Mouse (Mus musculus) midbrain, embryonic 16.5 days (tissue): ENCODE measurements at regions not wholly inside any gene's neighbourhood (a gene's known extent, or its start where the extent isn't known, plus 50 kb on each side); places are given as distances from the start of the nearest gene placed in this dataset.
"Not testable (repeated sequence)": the region's sequence is repeated elsewhere in the genome, so short reads cannot be mapped to it uniquely, and the experiment has no call there.

Source experiments
- ATAC-seq: fragments of 200-750 bp; cut with Nextera tagmentation; 2 replicates; pipeline ENCODE4 v1.8.0; 2017; ENCODE audit warnings: moderate TSS enrichment
- H3K27ac ChIP-seq: fragments of 300-500 bp; sonication (generic); 2 replicates; pipeline ENCODE4 v1.5.1; 2014; ENCODE audit warnings: mild to moderate bottlenecking, low read length, mixed read lengths
- H3K27me3 ChIP-seq: fragments of 300-500 bp; sonication (generic); 2 replicates; pipeline ENCODE4 v1.6.1; 2014; ENCODE audit warnings: low read depth, low read length, mixed read lengths; ENCODE audit not compliant: control insufficient read depth, insufficient read depth
- H3K36me3 ChIP-seq: fragments of 300-500 bp; sonication (generic); 2 replicates; pipeline ENCODE4 v1.6.1; 2014; ENCODE audit warnings: mild to moderate bottlenecking, low read length, moderate library complexity, mixed read lengths; ENCODE audit not compliant: control insufficient read depth, insufficient read depth
- H3K4me1 ChIP-seq: fragments of 300-500 bp; sonication (generic); 2 replicates; pipeline ENCODE4 v1.6.1; 2014; ENCODE audit warnings: mild to moderate bottlenecking, low read length, mixed read lengths; ENCODE audit not compliant: control insufficient read depth, insufficient read depth
- H3K4me2 ChIP-seq: fragments of 300-500 bp; sonication (generic); 2 replicates; pipeline ENCODE4 v1.6.1; 2014; ENCODE audit warnings: mild to moderate bottlenecking, low read length, mixed read lengths
- H3K4me3 ChIP-seq: fragments of 300-500 bp; sonication (generic); 2 replicates; pipeline ENCODE4 v1.5.1; 2014; ENCODE audit warnings: low read depth, mild to moderate bottlenecking, low read length, moderate library complexity, mixed read lengths
- H3K9ac ChIP-seq: fragments of 300-500 bp; sonication (generic); 2 replicates; pipeline ENCODE4 v1.6.1; 2014; ENCODE audit warnings: low read depth, low read length, mixed read lengths
- H3K9me3 ChIP-seq: fragments of 300-500 bp; sonication (generic); replicated peaks from 2 replicates; pipeline ENCODE4 v1.6.1; 2014; ENCODE audit warnings: mild to moderate bottlenecking, low read length, mixed read lengths; ENCODE audit not compliant: control insufficient read depth, poor library complexity, severe bottlenecking
- WGBS: fragments of 180-500 bp; shearing (Covaris S2); extraction: QIAGEN DNeasy Blood & Tissue Kit; methylation state at CpG from one replicate; pipeline ENCODE4 v1.1.7; 2014; 5-methylcytosine and 5-hydroxymethylcytosine counted together

GRCm38 (mm10) chr12:82080196-82080880 is 88.8 kb upstream of the Sipa1l1 start:
- no peak for ATAC-seq
- H3K4me3 ChIP-seq: no peak overlapping the region
- H3K27ac ChIP-seq: no peak overlapping the region
- H3K9me3 ChIP-seq: no peaks in the 10 kb centered on the region; the same call in 1 of the 2 replicates
- H3K4me2 ChIP-seq: no peak overlapping the region
- WGBS: 76% methylated on average over 6 of the region's 6 CpGs
- H3K4me1 ChIP-seq: no peaks in the 10 kb centered on the region
- H3K27me3 ChIP-seq: no peaks in the 10 kb centered on the region
- no peak overlapping the region for H3K9ac ChIP-seq
- H3K36me3 ChIP-seq: no peaks in the 10 kb centered on the region

DNA sequence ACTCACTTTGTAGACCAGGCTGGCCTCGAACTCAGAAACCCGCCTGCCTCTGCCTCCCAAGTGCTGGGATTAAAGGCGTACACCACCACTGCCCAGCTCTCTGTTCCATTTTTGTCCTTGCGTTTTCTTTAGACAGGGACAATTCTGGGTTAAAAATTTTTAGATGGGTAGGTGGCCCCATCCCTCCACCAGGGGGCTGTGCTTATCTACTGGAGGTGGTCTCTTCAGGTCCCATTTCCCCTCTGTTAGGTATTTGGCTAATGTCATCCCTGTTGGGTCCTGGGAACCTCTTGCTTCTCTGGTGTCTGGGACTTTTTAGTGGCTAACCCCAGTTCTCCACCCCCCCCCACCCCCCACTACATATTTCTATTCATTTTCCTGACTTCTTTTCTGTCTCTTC is 86.5 kb upstream of the Sipa1l1 start:
- H3K4me3 ChIP-seq, H3K4me1 ChIP-seq, H3K9me3 ChIP-seq, H3K27ac ChIP-seq, H3K4me2 ChIP-seq, ATAC-seq, H3K27me3 ChIP-seq, H3K36me3 ChIP-seq, H3K9ac ChIP-seq: not testable (repeated sequence)
- WGBS: 97% methylated on average over 3 of the region's 4 CpGs

DNA sequence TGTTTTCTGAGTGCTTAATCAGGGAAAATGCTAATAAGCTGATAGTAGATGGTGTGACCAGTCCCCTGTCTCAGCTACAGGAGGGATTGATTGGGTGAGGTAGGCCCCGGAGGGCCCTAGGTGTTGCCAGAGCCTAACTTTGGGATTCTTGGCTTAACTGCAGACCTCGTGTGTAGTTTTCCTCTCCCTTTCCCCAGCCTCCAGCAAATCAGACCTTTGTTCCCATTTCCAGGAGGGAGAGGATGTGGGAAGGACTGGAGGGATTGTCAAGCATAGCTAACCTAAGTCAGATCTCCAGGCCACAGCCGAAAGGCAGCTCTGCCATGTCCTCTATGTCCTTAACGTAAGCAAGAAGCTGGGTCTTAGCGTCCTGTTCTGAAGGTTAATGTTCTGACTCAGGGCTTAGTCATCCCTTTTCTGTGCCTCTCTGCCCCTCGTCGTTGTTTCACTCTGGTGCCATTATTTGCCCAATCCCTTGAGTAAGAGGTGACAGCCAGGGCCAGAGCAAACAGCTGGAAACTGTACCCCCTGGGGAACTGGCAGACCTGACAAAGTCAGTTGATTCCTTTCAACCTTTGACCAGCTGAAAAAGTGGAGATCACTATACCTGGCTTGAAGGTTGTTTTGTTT is 83.2 kb upstream of the Sipa1l1 start:
- H3K4me2 ChIP-seq: no peak overlapping the region
- H3K27me3 ChIP-seq: no peaks in the 10 kb centered on the region
- no peak overlapping the region for H3K4me3 ChIP-seq
- no peaks in the 10 kb centered on the region; the same call in 1 of the 2 replicates for H3K9me3 ChIP-seq
- H3K36me3 ChIP-seq: no peaks in the 10 kb centered on the region
- H3K9ac ChIP-seq: no peak overlapping the region
- H3K27ac ChIP-seq: no peak overlapping the region
- ATAC-seq: no peak
- WGBS: 53% methylated on average over 7 of the region's 7 CpGs
- H3K4me1 ChIP-seq: no peaks in the 10 kb centered on the region

DNA sequence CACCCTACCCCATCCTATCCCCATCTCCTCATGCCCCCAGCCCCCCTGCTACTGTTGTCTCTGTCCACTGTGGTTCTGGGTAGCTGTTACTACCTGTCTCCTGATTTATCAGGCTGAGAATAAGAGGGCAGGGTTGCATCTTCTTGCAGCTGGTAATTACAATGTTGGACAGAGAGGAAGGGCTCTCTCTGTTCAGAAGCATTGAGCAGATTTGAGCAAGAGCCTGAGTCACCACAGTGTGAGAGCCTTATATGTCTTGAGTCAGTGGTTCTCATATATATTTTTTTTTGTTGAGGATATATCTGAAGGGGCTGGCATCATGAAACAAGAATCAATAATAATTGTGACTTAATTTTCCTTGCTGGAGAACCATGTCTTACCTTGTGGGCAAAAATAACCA is 82.7 kb upstream of the Sipa1l1 start:
- no peak overlapping the region for H3K9ac ChIP-seq
- H3K4me1 ChIP-seq: no peaks in the 10 kb centered on the region
- H3K36me3 ChIP-seq: no peaks in the 10 kb centered on the region
- ATAC-seq: no peak
- H3K9me3 ChIP-seq: no peaks in the 10 kb centered on the region; the same call in 1 of the 2 replicates
- H3K4me3 ChIP-seq: no peak overlapping the region
- H3K27me3 ChIP-seq: no peaks in the 10 kb centered on the region
- no peak overlapping the region for H3K4me2 ChIP-seq
- H3K27ac ChIP-seq: no peak overlapping the region

DNA sequence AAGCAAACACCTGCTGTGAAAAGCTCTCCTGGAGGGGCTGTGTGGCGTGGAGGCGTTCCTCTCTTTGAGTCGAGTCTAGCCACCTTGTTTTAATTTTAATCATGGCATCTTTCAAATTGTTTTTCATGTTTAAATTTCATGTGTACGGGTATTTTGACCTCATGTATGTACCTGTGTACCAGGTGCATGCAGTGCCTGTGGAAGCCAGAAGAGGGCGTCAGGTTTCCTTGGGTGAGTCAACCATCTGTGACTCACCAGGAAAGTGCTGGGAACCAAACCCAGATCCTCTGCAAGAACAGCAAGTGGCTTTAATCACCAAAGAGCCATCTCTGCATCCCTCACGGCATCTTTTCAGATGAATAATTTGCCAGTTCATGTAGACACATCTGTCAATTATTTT is 79.8 kb upstream of the Sipa1l1 start:
- 91% methylated on average over 6 of the region's 6 CpGs for WGBS

GRCm38 (mm10) chr12:82093317-82093716 is 75.8 kb upstream of the Sipa1l1 start:
- 18% methylated on average over 7 of the region's 7 CpGs for WGBS
- Histone ChIP-seq H3K27me3 (no peaks in the 10 kb centered on the region), H3K36me3 (no peaks in the 10 kb centered on the region), H3K4me2 (no peak overlapping the region), H3K4me1 (peaks cover 8% of the 10 kb centered on the region; the same call in 1 of the 2 replicates), H3K9ac (no peak overlapping the region), H3K27ac (no peak overlapping the region), H3K4me3 (no peak overlapping the region), H3K9me3 (no peaks in the 10 kb centered on the region)
- ATAC-seq: no peak

More for the DNA sequence above, 79.8 kb upstream of the Sipa1l1 start:
- Histone ChIP-seq H3K9me3 (no peaks in the 10 kb centered on the region), H3K4me1 (0 out of 2 replicates have a peak, but pooled peaks cover 5% of the 10 kb centered on the region), H3K27me3 (no peaks in the 10 kb centered on the region), H3K27ac (no peak overlapping the region), H3K36me3 (no peaks in the 10 kb centered on the region), H3K4me2 (no peak overlapping the region), H3K9ac (no peak overlapping the region), H3K4me3 (no peak overlapping the region)
- no peak for ATAC-seq

DNA sequence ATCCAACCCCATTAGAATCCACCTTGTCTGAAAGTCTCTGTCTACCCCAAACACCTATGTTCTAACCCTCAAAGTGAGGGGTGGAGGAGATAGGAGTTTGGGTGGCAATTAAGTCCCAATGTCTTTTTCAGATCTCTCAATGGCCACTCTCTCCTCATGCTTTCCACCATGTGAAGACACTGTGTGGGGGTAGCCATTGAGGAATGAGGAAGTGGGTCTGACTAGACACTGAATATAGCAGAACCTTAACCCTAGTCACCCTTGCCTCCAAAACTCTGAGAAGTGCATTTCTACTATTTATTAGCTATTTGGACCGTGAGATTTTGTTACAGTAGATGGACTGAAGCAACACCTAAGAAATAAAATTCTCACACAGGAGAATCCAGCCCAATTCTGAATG is 73.7 kb upstream of the Sipa1l1 start:
- Histone ChIP-seq H3K9me3 (no peaks in the 10 kb centered on the region), H3K27ac (no peak overlapping the region), H3K9ac (no peak overlapping the region), H3K4me3 (no peak overlapping the region), H3K27me3 (no peaks in the 10 kb centered on the region), H3K36me3 (no peaks in the 10 kb centered on the region), H3K4me1 (peaks cover 8% of the 10 kb centered on the region; the same call in 1 of the 2 replicates), H3K4me2 (no peak overlapping the region)
- ATAC-seq: no peak
- WGBS: 91% methylated on average over 1 of the region's 1 CpGs

DNA sequence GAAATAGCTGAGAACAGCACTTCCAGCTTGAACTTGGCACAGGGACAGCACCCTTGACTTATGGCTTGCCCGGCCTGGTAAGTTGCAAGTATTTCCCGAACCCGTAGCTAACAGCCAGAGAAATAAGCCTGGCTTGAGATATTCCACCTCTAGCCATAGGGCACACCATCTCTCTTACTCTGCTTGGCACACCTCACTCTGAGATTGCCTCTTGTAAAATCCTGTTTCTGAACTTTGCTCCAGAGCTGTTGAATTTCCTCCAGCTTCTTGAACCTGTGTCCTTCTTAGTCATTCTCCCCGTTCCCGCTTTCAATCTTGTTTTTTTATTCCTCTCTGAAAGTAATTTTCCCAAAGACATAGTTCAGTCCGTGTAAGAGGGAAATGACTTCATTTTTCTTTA is 72.0 kb upstream of the Sipa1l1 start:
- 79% methylated on average over 6 of the region's 6 CpGs for WGBS
- no peak for ATAC-seq
- no peaks in the 10 kb centered on the region for H3K9me3 ChIP-seq
- H3K4me1 ChIP-seq: peaks cover 8% of the 10 kb centered on the region; the same call in 1 of the 2 replicates
- no peaks in the 10 kb centered on the region for H3K27me3 ChIP-seq
- H3K4me3 ChIP-seq: no peak overlapping the region
- no peak overlapping the region for H3K9ac ChIP-seq
- no peak overlapping the region for H3K27ac ChIP-seq
- H3K4me2 ChIP-seq: no peak overlapping the region
- H3K36me3 ChIP-seq: no peaks in the 10 kb centered on the region

- no peaks in the 10 kb centered on the region for H3K27me3 ChIP-seq
- H3K9ac ChIP-seq: no peak overlapping the region
- no peak for ATAC-seq
These were observed 71.5 kb upstream of the Sipa1l1 start for GRCm38 (mm10) chr12:82097620-82098019.

More at GRCm38 (mm10) chr12:82097620-82098019, 71.5 kb upstream of the Sipa1l1 start:
- Histone ChIP-seq H3K9me3 (no peaks in the 10 kb centered on the region), H3K4me2 (no peak overlapping the region), H3K4me3 (no peak overlapping the region), H3K4me1 (peaks cover 8% of the 10 kb centered on the region; the same call in 1 of the 2 replicates), H3K27ac (no peak overlapping the region), H3K36me3 (no peaks in the 10 kb centered on the region)
- WGBS: 91% methylated on average over 4 of the region's 4 CpGs
